Mouse (Mus musculus) embryonic fibroblast, embryonic 13.5 days (primary cell): ENCODE measurements at regions not wholly inside any gene's neighbourhood (a gene's known extent, or its start where the extent isn't known, plus 50 kb on each side); places are given as distances from the start of the nearest gene placed in this dataset.

ENCODE experiments used
- CTCF ChIP-seq: IDR thresholded peaks from 2 replicates; pipeline ENCODE4 v1.5.1; 2011; ENCODE audit warnings: mild to moderate bottlenecking, control low read depth, low read length, moderate library complexity, borderline replicate concordance; ENCODE audit not compliant: insufficient read depth
- POLR2A ChIP-seq: IDR thresholded peaks from 2 replicates; pipeline ENCODE4 v1.6.1; 2011; ENCODE audit warnings: low read depth, mild to moderate bottlenecking, control low read depth, low read length, moderate library complexity

DNA sequence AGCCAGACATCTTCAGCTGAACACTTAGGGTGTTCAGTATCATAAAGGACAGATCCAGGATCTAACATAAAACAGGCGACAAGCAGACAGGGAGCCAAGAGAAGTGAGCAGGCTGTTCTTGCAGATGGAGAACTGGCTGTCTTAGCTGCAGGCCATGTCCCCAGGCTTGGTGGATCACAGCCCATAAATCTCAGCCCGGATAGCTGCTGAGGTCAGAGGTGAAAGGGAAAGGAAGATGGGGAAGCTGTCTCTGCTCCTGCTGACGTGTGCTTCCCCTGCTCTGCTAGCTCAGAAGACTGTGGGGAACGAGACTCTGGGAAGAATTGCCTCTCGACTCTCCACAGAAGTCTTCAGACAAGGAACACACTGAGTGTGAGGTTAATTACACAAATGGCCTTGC, 71.9 kb upstream of the Pced1b start:
- no peak for TF ChIP-seq CTCF
- TF ChIP-seq POLR2A, result no peak
